Mouse (Mus musculus): Measurements from ENCODE around the gene Rnf41. TPM values are rescaled to one million over a fixed set of nuclear protein-coding genes. Genes with fewer than 3 reads are reported as not detected.

The Rnf41 gene
- polyA plus RNA-seq, 1 experiment from 2014 or later, result 32.2 TPM

DNA sequence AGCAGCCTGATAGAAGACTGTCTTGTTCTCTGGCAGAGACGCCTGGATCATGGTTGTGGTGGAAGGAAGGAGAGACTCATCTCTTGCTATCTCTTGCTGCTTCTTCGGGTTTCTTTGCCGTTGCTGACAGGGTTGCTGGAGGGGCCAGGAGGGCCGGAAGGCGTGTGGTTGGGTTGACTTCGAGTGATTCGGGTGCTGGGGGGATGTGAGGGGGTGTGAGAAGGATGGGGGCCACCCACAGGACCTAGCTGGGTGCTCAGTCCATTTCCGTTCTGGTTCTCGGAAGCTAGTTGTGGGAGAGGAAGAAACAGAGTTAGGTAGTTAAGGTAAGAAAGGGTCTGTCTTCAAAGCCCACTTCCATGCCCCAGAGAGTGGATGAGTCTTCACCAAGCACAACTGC lies 9.8 kb upstream of the Rnf41 start:
- no peaks in the 10 kb centered on the region for H3K9me3 ChIP-seq (ENCODE audit: low read length)
- H3K36me3 ChIP-seq (ENCODE audit: insufficient read depth, low read length), result peaks cover 7% of the 10 kb centered on the region; the same call in 1 of the 2 replicates
- H3K4me1 ChIP-seq (ENCODE audit: insufficient read depth, low read depth, low read length), result no peaks in the 10 kb centered on the region
- no peak overlapping the region for H3K4me2 ChIP-seq (replicated peaks; ENCODE audit: low read depth, low read length)
- no peak for DNase-seq (ENCODE audit: low spot score)
- ATAC-seq, result no peak
- H3K4me3 ChIP-seq (ENCODE audit: low read depth, low read length), result no peak overlapping the region
- H3K27ac ChIP-seq (ENCODE audit: low read length), result no peak overlapping the region
- H3K9ac ChIP-seq (replicated peaks; ENCODE audit: low read depth), result no peak overlapping the region
- TF ChIP-seq CTCF (IDR thresholded peaks at IDR 0.05), result no peak
- TF ChIP-seq EP300 (IDR thresholded peaks at IDR 0.05), result no peak
- WGBS, result 79% methylated on average over 9 of the region's 9 CpGs
- H3K27me3 ChIP-seq (replicated peaks; ENCODE audit: insufficient read depth, low read length), result no peaks in the 10 kb centered on the region

- no peaks in the 10 kb centered on the region for H3K4me1 ChIP-seq (ENCODE audit: insufficient read depth, low read depth, low read length)
- TF ChIP-seq CTCF (IDR thresholded peaks at IDR 0.05) (no peak), EP300 (IDR thresholded peaks at IDR 0.05) (no peak)
Observed at GRCm38 (mm10) chr10:128403931-128404330, 7.5 kb upstream of the Rnf41 start.

GRCm38 (mm10) chr10:128408591-128409535 lies 2.6 kb upstream of the Rnf41 start:
- Histone ChIP-seq H3K27me3 (replicated peaks; ENCODE audit: insufficient read depth, low read length) (no peaks in the 10 kb centered on the region), H3K9me3 (ENCODE audit: low read length) (no peaks in the 10 kb centered on the region), H3K9ac (replicated peaks; ENCODE audit: low read depth) (peak overlapping the region; percentile 59), H3K27ac (ENCODE audit: low read length) (peak overlapping the region; percentile 35; the same call in 1 of the 2 replicates), H3K4me2 (replicated peaks; ENCODE audit: low read depth, low read length) (peak overlapping the region; percentile 84), H3K4me1 (ENCODE audit: insufficient read depth, low read depth, low read length) (peaks cover 10% of the 10 kb centered on the region; the same call in 1 of the 2 replicates), H3K36me3 (ENCODE audit: insufficient read depth, low read length) (peaks cover 7% of the 10 kb centered on the region), H3K4me3 (ENCODE audit: low read depth, low read length) (peak overlapping the region; percentile 81)
- ATAC-seq (no peak), DNase-seq (ENCODE audit: low spot score) (peak; percentile 21)
- 17% methylated on average over 35 of the region's 35 CpGs for WGBS
- TF ChIP-seq EP300 (IDR thresholded peaks at IDR 0.05) (no peak), CTCF (IDR thresholded peaks at IDR 0.05) (no peak)

More at GRCm38 (mm10) chr10:128403931-128404330, 7.5 kb upstream of the Rnf41 start:
- WGBS, result 84% methylated on average over 7 of the region's 7 CpGs
- Histone ChIP-seq H3K4me3 (ENCODE audit: low read depth, low read length) (no peak overlapping the region), H3K4me2 (replicated peaks; ENCODE audit: low read depth, low read length) (no peak overlapping the region), H3K27me3 (replicated peaks; ENCODE audit: insufficient read depth, low read length) (no peaks in the 10 kb centered on the region), H3K36me3 (ENCODE audit: insufficient read depth, low read length) (peaks cover 7% of the 10 kb centered on the region; the same call in 1 of the 2 replicates), H3K27ac (ENCODE audit: low read length) (no peak overlapping the region), H3K9ac (replicated peaks; ENCODE audit: low read depth) (no peak overlapping the region), H3K9me3 (ENCODE audit: low read length) (no peaks in the 10 kb centered on the region)
- DNase-seq (ENCODE audit: low spot score) (no peak), ATAC-seq (no peak)

DNA sequence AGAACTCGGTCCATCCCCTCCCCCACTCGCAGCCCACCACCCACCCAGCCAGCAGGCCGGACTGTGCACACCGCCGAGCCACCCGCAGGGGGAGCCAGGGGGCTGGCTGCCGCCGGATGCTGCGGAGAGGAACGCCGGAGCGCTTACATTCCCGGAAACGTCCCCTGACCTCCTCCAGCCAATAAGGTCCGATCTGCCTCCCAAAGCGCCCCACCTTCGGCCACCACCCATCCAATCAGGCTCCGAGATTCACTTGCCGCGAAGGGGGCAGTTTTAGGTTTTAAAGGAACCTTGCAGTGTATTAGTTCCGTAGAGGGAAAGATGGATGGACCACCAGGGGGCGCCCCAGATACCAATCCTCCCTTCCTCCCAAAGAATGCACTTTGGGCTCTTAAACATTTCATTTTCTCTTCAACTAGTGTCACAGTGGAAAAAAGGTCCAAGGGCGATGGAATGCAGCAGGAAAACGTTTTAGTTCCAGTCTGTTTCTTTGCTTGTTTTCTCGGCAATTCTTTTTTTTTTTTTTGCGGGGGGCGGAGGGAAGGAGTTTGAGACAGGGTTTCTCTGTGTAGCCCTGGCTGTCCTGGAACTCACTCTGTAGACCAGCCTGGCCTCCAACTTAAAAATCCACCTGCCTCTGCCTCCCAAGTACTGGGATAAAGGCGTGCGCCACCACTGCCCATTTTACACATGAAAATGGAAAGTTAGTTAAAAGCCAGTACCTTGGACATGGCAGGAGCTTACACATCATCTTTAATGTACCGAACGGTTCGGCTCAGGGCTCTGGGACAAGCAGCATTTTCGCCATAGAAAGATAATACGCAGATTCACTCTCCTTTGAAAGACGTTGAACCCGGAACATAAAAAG lies 1.5 kb upstream of the Rnf41 start:
- peak overlapping the region; percentile 86 for H3K4me2 ChIP-seq (replicated peaks; ENCODE audit: low read depth, low read length)
- peak overlapping the region; percentile 94 for H3K27ac ChIP-seq (ENCODE audit: low read length)
- H3K4me1 ChIP-seq (ENCODE audit: insufficient read depth, low read depth, low read length), result peaks cover 10% of the 10 kb centered on the region; the same call in 1 of the 2 replicates
- TF ChIP-seq CTCF (IDR thresholded peaks at IDR 0.05) (peak; percentile 77), EP300 (IDR thresholded peaks at IDR 0.05) (peak; percentile 61; the same call in 1 of the 2 replicates)
- WGBS, result 4% methylated on average over 36 of the region's 36 CpGs
- peak; percentile 100 for DNase-seq (ENCODE audit: low spot score)
- ATAC-seq, result peak; percentile 91
- H3K27me3 ChIP-seq (replicated peaks; ENCODE audit: insufficient read depth, low read length), result no peaks in the 10 kb centered on the region
- peak overlapping the region; percentile 59 for H3K9ac ChIP-seq (replicated peaks; ENCODE audit: low read depth)
- H3K4me3 ChIP-seq (ENCODE audit: low read depth, low read length), result peak overlapping the region; percentile 81
- H3K36me3 ChIP-seq (ENCODE audit: insufficient read depth, low read length), result peaks cover 7% of the 10 kb centered on the region
- H3K9me3 ChIP-seq (ENCODE audit: low read length), result no peaks in the 10 kb centered on the region

DNA sequence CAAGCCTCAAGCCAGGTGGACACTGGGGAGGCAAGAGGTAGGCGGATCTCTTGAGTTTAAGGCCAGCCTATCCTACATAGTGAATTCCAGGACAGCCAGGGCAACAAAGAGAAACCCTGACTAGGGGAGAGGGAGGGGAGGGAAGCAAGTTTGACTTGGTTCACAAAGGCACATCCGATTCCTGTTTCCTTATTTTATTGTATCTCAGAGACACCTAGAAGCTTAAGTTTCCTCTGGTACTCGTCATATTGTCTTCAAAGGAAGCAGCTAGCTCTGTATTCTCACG lies 954 bp upstream of the Rnf41 start:
- peak overlapping the region; percentile 81 for H3K4me3 ChIP-seq (ENCODE audit: low read depth, low read length)
- no peaks in the 10 kb centered on the region for H3K27me3 ChIP-seq (replicated peaks; ENCODE audit: insufficient read depth, low read length)
- DNase-seq (ENCODE audit: low spot score), result peak; percentile 39
- no peak overlapping the region for H3K9ac ChIP-seq (replicated peaks; ENCODE audit: low read depth)
- peaks cover 10% of the 10 kb centered on the region; the same call in 1 of the 2 replicates for H3K4me1 ChIP-seq (ENCODE audit: insufficient read depth, low read depth, low read length)
- H3K9me3 ChIP-seq (ENCODE audit: low read length), result no peaks in the 10 kb centered on the region
- no peak for TF ChIP-seq EP300 (IDR thresholded peaks at IDR 0.05)
- TF ChIP-seq CTCF (IDR thresholded peaks at IDR 0.05), result no peak
- peaks cover 6% of the 10 kb centered on the region for H3K36me3 ChIP-seq (ENCODE audit: insufficient read depth, low read length)
- ATAC-seq, result no peak
- 12% methylated on average over 4 of the region's 4 CpGs for WGBS
- peak overlapping the region; percentile 94 for H3K27ac ChIP-seq (ENCODE audit: low read length)
- peak overlapping the region; percentile 86 for H3K4me2 ChIP-seq (replicated peaks; ENCODE audit: low read depth, low read length)

DNA sequence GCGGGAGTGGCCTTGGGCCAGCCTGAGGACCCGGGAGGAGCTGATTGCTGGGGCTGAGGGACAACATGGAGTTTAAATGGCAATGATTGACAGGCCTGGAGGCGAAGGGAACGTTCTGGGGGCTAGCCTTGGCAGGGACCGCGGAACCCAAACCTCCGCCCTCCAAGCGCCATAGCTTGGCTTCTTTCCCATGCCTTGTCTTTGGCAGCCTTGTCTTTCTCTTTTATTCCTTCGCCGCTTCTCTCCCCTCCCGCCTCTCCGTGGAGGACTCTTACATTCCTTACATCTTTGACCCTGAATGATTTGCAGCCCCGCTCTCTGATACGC lies 561 bp downstream of the Rnf41 start:
- H3K36me3 ChIP-seq (ENCODE audit: insufficient read depth, low read length), result peaks cover 9% of the 10 kb centered on the region
- DNase-seq (ENCODE audit: low spot score), result peak; percentile 79

More for the DNA sequence above, 561 bp downstream of the Rnf41 start:
- H3K9me3 ChIP-seq (ENCODE audit: low read length), result no peaks in the 10 kb centered on the region
- under 1% methylated on average over 14 of the region's 14 CpGs for WGBS
- H3K4me2 ChIP-seq (replicated peaks; ENCODE audit: low read depth, low read length), result peak overlapping the region; percentile 86
- H3K4me3 ChIP-seq (ENCODE audit: low read depth, low read length), result peak overlapping the region; percentile 81
- H3K27me3 ChIP-seq (replicated peaks; ENCODE audit: insufficient read depth, low read length), result no peaks in the 10 kb centered on the region
- peak overlapping the region; percentile 64 for H3K9ac ChIP-seq (replicated peaks; ENCODE audit: low read depth)
- peak; percentile 6 for ATAC-seq
- TF ChIP-seq EP300 (IDR thresholded peaks at IDR 0.05) (no peak), CTCF (IDR thresholded peaks at IDR 0.05) (no peak)
- H3K4me1 ChIP-seq (ENCODE audit: insufficient read depth, low read depth, low read length), result peaks cover 10% of the 10 kb centered on the region; the same call in 1 of the 2 replicates
- peak overlapping the region; percentile 94 for H3K27ac ChIP-seq (ENCODE audit: low read length)
